Mouse (Mus musculus) neural tube, embryonic 11.5 days (tissue): ENCODE measurements around the gene Zfp366. TPM values are rescaled to one million over a fixed set of nuclear protein-coding genes. Genes with fewer than 3 reads are reported as not detected.

Experiments
- ATAC-seq: fragments of 200-750 bp; cut with Nextera tagmentation; 2 replicates; pipeline ENCODE4 v1.8.0; 2017; ENCODE audit warnings: moderate number of reproducible peaks, mild to moderate bottlenecking, moderate TSS enrichment, moderate library complexity; ENCODE audit not compliant: insufficient read depth, low FRiP score, low TSS enrichment
- DNase-seq: peaks from one replicate; pipeline ENCODE4 v3.0.0-alpha.2; 2015; ENCODE audit warnings: low spot score
- H3K27ac ChIP-seq: fragments of 300-500 bp; sonication (generic); 2 replicates; pipeline ENCODE4 v1.5.1; 2014; ENCODE audit warnings: low read depth, mild to moderate bottlenecking, low read length
- H3K27me3 ChIP-seq: fragments of 300-500 bp; sonication (generic); 2 replicates; pipeline ENCODE4 v1.6.1; 2014; ENCODE audit warnings: mild to moderate bottlenecking, low read length, mixed read lengths; ENCODE audit not compliant: control insufficient read depth, insufficient read depth
- H3K36me3 ChIP-seq: fragments of 300-500 bp; sonication (generic); 2 replicates; pipeline ENCODE4 v1.6.1; 2014; ENCODE audit warnings: mild to moderate bottlenecking, low read length, moderate library complexity, mixed read lengths; ENCODE audit not compliant: control insufficient read depth, insufficient read depth
- H3K4me1 ChIP-seq: fragments of 300-500 bp; sonication (generic); 2 replicates; pipeline ENCODE4 v1.6.1; 2014; ENCODE audit warnings: low read length, mixed read lengths; ENCODE audit not compliant: control insufficient read depth, insufficient read depth
- H3K4me2 ChIP-seq: fragments of 300-500 bp; sonication (generic); 2 replicates; pipeline ENCODE4 v1.6.1; 2014; ENCODE audit warnings: low read depth, mild to moderate bottlenecking, moderate library complexity
- H3K4me3 ChIP-seq: fragments of 300-500 bp; sonication (generic); 2 replicates; pipeline ENCODE4 v1.5.1; 2014; ENCODE audit warnings: low read depth, low read length
- H3K9ac ChIP-seq: fragments of 300-500 bp; sonication (generic); 2 replicates; pipeline ENCODE4 v1.6.1; 2014; ENCODE audit warnings: mild to moderate bottlenecking, low read length
- H3K9me3 ChIP-seq: fragments of 300-500 bp; sonication (generic); 2 replicates; pipeline ENCODE4 v1.6.1; 2016; ENCODE audit warnings: low read length; ENCODE audit not compliant: control insufficient read depth
- WGBS: fragments of 180-500 bp; shearing (Covaris S2); extraction: QIAGEN DNeasy Blood & Tissue Kit; methylation state at CpG from one replicate; pipeline ENCODE4 v1.1.7; 2014; 5-methylcytosine and 5-hydroxymethylcytosine counted together
- polyA plus RNA-seq: library from polyadenylated mRNA; unstranded; fragments of >200 nt; fragmentation: Nextera tagmentation; extraction: Ambion mirVana; gene quantifications from 2 replicates; pipeline ENCODE4 v1.2.1, GENCODE M21; 2014

The Zfp366 gene
- polyA plus RNA-seq, 1 experiment from 2014 or later, result 0.85 TPM

DNA sequence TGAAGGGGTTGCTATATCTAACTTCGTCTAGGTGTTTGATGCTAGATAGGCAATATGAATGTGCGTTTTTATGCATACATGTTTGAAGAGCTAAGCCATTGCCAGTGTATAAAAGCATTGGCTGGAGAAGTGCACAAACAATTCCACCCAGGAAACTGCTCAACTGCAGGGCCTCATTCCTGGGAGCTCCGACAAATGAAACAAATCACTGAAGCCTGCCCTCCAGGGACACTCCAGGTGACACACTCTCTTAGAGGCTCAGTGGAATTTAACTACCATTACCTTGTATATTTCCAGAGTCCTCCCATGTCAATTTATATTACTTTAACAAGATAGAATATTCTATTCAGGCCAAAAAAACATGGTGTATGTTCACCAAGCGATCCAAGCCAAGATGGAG, 35.0 kb downstream of the Zfp366 start:
- H3K9me3 ChIP-seq, result no peaks in the 10 kb centered on the region
- no peak overlapping the region for H3K4me3 ChIP-seq
- WGBS, result 92% methylated on average over 4 of the region's 4 CpGs
- no peaks in the 10 kb centered on the region for H3K4me1 ChIP-seq
- no peak overlapping the region for H3K27ac ChIP-seq
- no peaks in the 10 kb centered on the region for H3K27me3 ChIP-seq
- DNase-seq (no peak), ATAC-seq (no peak)
- H3K9ac ChIP-seq, result no peak overlapping the region
- H3K4me2 ChIP-seq, result no peak overlapping the region
- H3K36me3 ChIP-seq, result no peaks in the 10 kb centered on the region

DNA sequence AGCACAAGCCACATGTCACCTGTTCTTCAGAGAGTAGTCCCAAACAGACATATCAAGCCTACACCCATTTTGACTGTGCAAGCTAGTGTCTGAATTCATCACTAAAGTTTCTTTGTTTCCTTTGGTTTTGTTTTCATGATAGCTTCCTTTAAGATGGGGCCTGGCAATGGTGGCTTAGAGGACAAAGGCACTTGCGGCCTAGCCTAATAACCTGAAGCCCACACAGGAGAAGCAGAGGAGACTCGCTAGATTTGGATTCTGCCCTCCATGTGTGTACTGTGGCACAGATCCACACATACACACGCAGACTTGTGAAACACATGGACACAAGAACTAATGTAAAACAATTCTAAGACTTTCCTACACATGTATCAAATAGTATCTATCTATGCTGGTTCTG, 37.4 kb downstream of the Zfp366 start:
- DNase-seq (no peak), ATAC-seq (no peak)
- Histone ChIP-seq H3K4me2 (no peak overlapping the region), H3K9me3 (no peaks in the 10 kb centered on the region), H3K36me3 (no peaks in the 10 kb centered on the region), H3K9ac (no peak overlapping the region), H3K27ac (no peak overlapping the region), H3K4me3 (no peak overlapping the region), H3K27me3 (no peaks in the 10 kb centered on the region), H3K4me1 (no peaks in the 10 kb centered on the region)
- 95% methylated on average over 3 of the region's 3 CpGs for WGBS

DNA sequence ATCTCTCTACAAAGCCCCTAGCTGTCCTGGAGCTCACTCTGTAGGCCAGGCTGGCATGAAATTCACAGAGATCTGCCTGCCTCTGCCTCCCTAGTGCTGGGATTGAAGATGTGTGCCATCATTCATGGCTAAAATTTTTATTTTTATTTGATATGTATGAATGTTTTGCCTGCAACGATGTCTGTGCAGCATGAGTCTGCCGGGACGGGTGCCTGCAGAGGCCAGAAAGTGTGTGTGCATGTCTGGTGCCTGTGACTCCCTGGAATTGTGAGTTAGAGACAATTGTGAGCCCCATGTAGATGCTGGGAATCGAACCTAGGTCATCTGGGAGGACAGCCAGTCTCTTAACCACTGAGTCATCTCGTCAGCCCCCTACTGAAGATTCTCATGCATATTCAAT, 37.9 kb downstream of the Zfp366 start:
- no peak overlapping the region for H3K9ac ChIP-seq
- no peaks in the 10 kb centered on the region for H3K36me3 ChIP-seq
- no peak overlapping the region for H3K4me3 ChIP-seq
- H3K27ac ChIP-seq, result no peak overlapping the region
- ATAC-seq, result no peak
- H3K9me3 ChIP-seq, result no peaks in the 10 kb centered on the region
- 92% methylated on average over 5 of the region's 5 CpGs for WGBS
- H3K4me2 ChIP-seq, result no peak overlapping the region
- no peak for DNase-seq
- no peaks in the 10 kb centered on the region for H3K4me1 ChIP-seq
- H3K27me3 ChIP-seq, result no peaks in the 10 kb centered on the region

DNA sequence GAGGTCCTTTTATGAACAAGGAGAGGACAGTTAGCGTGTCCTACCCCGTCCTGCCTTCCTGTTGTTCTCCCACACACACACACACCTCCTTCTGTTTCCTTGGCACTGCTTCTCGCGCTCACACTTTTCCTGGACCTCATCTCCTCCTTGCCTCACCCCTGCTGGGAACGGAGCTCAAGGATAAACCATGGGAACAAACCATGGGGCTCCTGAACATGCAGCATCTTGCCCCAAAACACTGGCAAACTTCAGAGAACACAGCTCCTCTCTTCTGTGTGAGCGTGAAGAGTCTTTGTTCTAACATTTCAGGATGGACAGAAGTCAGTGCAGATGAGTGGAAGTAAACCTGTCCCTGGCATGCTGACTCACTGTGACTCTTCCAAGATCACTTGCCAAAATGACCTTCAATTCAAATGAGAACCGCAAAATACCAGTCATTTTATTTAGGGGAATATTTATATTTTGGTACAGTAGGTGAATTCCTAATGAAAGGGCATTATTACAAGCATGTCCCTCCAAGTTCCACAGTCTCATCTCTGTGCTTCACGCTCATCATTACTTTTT, 38.8 kb downstream of the Zfp366 start:
- WGBS, result 87% methylated on average over 8 of the region's 8 CpGs
- Histone ChIP-seq H3K4me1 (no peaks in the 10 kb centered on the region), H3K9ac (no peak overlapping the region), H3K36me3 (no peaks in the 10 kb centered on the region), H3K27me3 (no peaks in the 10 kb centered on the region), H3K9me3 (no peaks in the 10 kb centered on the region), H3K4me3 (no peak overlapping the region), H3K27ac (no peak overlapping the region), H3K4me2 (no peak overlapping the region)
- DNase-seq (no peak), ATAC-seq (no peak)

DNA sequence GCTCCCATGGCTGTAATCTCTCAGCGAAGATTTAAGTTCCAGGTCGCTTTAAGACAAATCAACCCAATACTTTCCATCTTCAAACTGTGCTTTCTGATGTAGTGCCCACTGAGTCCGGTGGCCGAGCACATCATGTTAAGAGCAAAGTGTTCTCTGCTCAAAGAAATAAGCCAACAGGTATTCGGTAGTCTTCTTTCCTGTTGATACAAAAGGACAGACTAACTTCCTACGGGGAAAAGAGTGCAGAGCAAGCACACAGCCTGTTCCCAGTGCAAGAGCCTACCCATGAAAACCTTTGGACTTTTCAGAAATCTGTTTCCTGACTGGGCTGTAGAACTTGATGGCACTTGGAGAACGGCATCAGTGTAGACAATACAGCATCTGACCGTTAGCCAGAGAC, 39.3 kb downstream of the Zfp366 start:
- no peaks in the 10 kb centered on the region for H3K36me3 ChIP-seq
- no peak overlapping the region for H3K27ac ChIP-seq
- H3K9ac ChIP-seq, result no peak overlapping the region
- no peaks in the 10 kb centered on the region for H3K27me3 ChIP-seq
- H3K4me3 ChIP-seq, result no peak overlapping the region
- H3K4me2 ChIP-seq, result no peak overlapping the region
- H3K4me1 ChIP-seq, result no peaks in the 10 kb centered on the region
- DNase-seq (no peak), ATAC-seq (no peak)
- WGBS, result 95% methylated on average over 8 of the region's 8 CpGs
- H3K9me3 ChIP-seq, result no peaks in the 10 kb centered on the region

DNA sequence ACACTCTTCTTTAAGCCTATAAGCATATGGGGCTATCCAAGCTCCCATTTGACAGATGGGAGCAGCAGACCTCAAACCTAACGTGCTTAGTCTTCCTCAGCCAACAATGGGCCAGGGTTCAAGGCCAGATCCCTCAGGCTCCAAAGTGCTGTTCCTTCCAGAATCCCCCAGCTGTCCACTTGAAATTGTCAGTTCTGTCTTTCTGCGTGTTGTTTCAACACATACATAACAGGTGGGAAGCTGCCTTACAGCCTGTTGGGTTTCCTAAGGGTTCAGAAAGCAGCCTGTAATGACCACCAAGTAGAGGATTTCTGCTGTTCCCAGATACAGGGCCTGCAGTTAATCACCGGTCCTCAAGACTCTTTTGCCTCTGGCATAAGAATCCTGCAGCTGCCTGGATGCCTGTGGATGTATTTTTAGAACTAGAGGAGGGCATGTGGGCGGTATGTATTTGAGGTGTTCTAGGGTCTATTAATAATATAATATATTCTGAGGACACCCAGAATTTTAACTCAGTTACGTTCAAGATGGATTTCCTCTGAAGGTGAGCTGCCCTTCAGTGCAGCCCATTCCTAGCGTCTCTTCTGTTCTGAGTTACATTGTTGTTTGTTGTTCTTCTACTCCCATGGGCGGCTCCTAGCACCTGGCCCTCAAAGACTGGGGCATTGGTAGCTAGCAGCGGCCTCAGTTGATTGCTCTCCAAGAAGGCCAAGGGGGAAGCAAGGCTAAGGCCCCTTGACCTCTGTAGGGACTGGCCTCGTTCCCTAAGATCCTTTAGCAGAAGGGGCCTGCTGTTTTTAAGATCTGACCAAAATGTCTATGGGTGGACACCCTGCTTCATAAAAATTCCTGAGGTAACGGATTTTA, 41.0 kb downstream of the Zfp366 start:
- H3K9me3 ChIP-seq, result no peaks in the 10 kb centered on the region
- H3K9ac ChIP-seq, result no peak overlapping the region
- no peaks in the 10 kb centered on the region for H3K27me3 ChIP-seq
- no peak for DNase-seq
- no peak overlapping the region for H3K4me3 ChIP-seq
- H3K4me2 ChIP-seq, result no peak overlapping the region
- no peak for ATAC-seq
- no peak overlapping the region for H3K27ac ChIP-seq
- 74% methylated on average over 10 of the region's 10 CpGs for WGBS
- no peaks in the 10 kb centered on the region for H3K4me1 ChIP-seq
- H3K36me3 ChIP-seq, result no peaks in the 10 kb centered on the region

DNA sequence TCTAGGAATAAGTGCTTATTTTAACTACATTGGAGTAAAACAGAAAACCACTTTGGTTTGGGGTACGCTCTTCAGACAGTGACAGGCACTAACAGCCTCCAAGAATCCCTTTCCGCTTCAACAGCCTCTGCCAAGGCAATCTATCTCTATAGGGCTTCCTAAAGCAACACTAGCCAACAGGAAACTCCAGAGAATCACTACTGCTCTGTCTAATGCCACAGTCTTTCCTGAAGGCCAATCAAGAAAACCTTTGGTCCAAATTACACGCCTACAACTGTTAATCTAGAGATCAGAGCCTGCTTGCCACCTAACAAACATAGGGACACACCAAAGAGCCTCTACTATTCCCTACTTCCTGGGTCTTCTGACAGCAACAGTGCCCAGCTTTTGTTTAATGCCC, 42.2 kb downstream of the Zfp366 start:
- DNase-seq, result no peak

DNA sequence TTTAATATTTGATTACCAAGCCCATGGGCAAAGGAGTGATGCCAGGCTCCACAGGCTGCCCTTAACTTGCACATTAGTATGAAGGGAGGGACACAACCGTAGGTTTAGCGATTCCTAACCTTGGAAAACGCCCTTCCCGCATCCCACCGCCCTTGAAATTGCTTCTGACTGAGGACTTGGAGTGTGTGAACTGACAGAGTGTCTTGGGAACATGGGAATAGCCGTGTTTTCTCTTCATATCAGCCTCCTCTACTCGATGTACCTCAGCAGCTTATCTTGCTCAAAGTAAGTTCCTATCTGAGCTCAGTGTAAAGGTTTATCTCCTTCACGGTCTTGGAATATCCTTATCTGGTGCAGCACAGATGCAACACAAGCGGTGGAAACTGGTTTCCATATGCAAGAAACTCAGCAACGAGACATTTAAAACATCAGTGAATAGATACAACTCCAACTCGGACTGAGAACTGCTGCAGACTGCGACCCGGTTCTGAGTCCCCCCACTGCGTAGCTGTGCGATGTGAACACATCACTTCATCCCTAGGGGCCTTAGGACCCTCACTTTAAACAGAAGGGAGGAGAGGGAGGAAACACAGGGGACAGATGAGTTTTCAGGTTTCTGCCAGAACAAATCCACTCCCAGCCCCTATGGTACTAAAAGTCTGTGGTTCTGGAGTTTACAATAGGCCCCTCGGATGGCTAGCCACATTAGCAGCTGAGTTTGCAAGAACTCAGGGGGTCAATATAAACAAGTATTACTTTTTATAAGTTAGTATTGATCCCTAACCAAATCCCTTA, 43.0 kb downstream of the Zfp366 start:
- WGBS, result 92% methylated on average over 16 of the region's 16 CpGs
- Histone ChIP-seq H3K27me3 (no peaks in the 10 kb centered on the region), H3K9me3 (no peaks in the 10 kb centered on the region), H3K4me1 (no peaks in the 10 kb centered on the region), H3K4me2 (no peak overlapping the region), H3K9ac (no peak overlapping the region), H3K4me3 (no peak overlapping the region), H3K27ac (no peak overlapping the region), H3K36me3 (no peaks in the 10 kb centered on the region)
- no peak for DNase-seq
- ATAC-seq, result no peak

More for the DNA sequence above, 42.2 kb downstream of the Zfp366 start:
- H3K9ac ChIP-seq, result no peak overlapping the region
- H3K4me1 ChIP-seq, result no peaks in the 10 kb centered on the region
- no peaks in the 10 kb centered on the region for H3K36me3 ChIP-seq
- no peak for ATAC-seq
- H3K4me3 ChIP-seq, result no peak overlapping the region
- no peak overlapping the region for H3K4me2 ChIP-seq
- H3K27me3 ChIP-seq, result no peaks in the 10 kb centered on the region
- H3K27ac ChIP-seq, result no peak overlapping the region
- 83% methylated on average over 3 of the region's 3 CpGs for WGBS
- no peaks in the 10 kb centered on the region for H3K9me3 ChIP-seq
